In genomic region chr8:49533412-49534351, GRCm38 (mm10) we compare ENCODE assay signal across 28 mouse cellular contexts.
"Had no signal": no experiment of that assay in that cellular context is flagged by ENCODE, and none has a peak within 500 bp of the region (broad histone marks: within the 10 kb centered on the region; RNA-seq: fewer than 3 reads in every experiment).

No protein-coding gene starts in this region.

- ATAC-seq: hindbrain, postnatal 0 days; intestine, embryonic 16.5 days; liver, postnatal 0 days had no signal

- H3K4me3 ChIP-seq: heart, adult 2 months; heart, embryonic 13.5 days; heart, embryonic 15.5 days; hindbrain, embryonic 13.5 days; hindbrain, embryonic 15.5 days; kidney, embryonic 15.5 days; limb, embryonic 10.5 days; limb, embryonic 12.5 days; liver, embryonic 13.5 days; liver, embryonic 15.5 days had no signal

- H3K9ac ChIP-seq: heart, embryonic 13.5 days; heart, embryonic 15.5 days; hindbrain, embryonic 13.5 days; hindbrain, embryonic 15.5 days; kidney, embryonic 15.5 days; limb, embryonic 12.5 days; liver, embryonic 13.5 days; liver, embryonic 15.5 days; liver, postnatal 0 days had no signal

- H3K9me3 ChIP-seq: heart, embryonic 13.5 days; heart, embryonic 15.5 days; hindbrain, embryonic 13.5 days; hindbrain, embryonic 15.5 days; kidney, embryonic 15.5 days; limb, embryonic 10.5 days; limb, embryonic 12.5 days; liver, embryonic 13.5 days; liver, embryonic 15.5 days had no signal

- H3K4me2 ChIP-seq: heart, embryonic 11.5 days; heart, embryonic 13.5 days; heart, embryonic 15.5 days; hindbrain, embryonic 13.5 days; hindbrain, embryonic 15.5 days; kidney, embryonic 15.5 days; limb, embryonic 12.5 days; liver, embryonic 11.5 days; liver, embryonic 13.5 days; liver, embryonic 15.5 days had no signal

- H3K27me3 ChIP-seq: heart, embryonic 13.5 days; heart, embryonic 15.5 days; hindbrain, embryonic 13.5 days; hindbrain, embryonic 15.5 days; kidney, embryonic 15.5 days; limb, embryonic 12.5 days; liver, embryonic 13.5 days; liver, embryonic 15.5 days had no signal

- H3K36me3 ChIP-seq: heart, embryonic 13.5 days; heart, embryonic 15.5 days; hindbrain, embryonic 13.5 days; hindbrain, embryonic 15.5 days; kidney, embryonic 15.5 days; limb, embryonic 10.5 days; limb, embryonic 12.5 days; liver, embryonic 13.5 days; liver, embryonic 15.5 days had no signal

- DNase-seq: gastrocnemius, postnatal 14 days; gastrocnemius, postnatal 36 days; heart, adult 11 months; heart, adult 2 months; heart, postnatal 14 days; heart, postnatal 36 days; kidney, adult 11 months; kidney, adult 2 months; kidney, adult 9 months; kidney, postnatal 14 days; kidney, postnatal 36 days; liver; liver, embryonic 13.5 days; liver, postnatal 0 days; lung, adult 2 months had no signal

- H3K27ac ChIP-seq: heart, adult 2 months; heart, embryonic 13.5 days; heart, embryonic 15.5 days; hindbrain, embryonic 13.5 days; hindbrain, embryonic 15.5 days; hindbrain, postnatal 0 days; kidney, embryonic 15.5 days; kidney, postnatal 0 days; limb, embryonic 10.5 days; limb, embryonic 12.5 days; liver, embryonic 13.5 days; liver, embryonic 15.5 days had no signal

- H3K4me1 ChIP-seq: heart, embryonic 13.5 days; heart, embryonic 15.5 days; hindbrain, embryonic 13.5 days; hindbrain, embryonic 15.5 days; kidney, embryonic 15.5 days; limb, embryonic 12.5 days; liver, embryonic 13.5 days; liver, embryonic 15.5 days had no signal
